Mouse (Mus musculus): ENCODE measurements around the gene Csrnp1.

- no peak for TF ChIP-seq CTCF (IDR thresholded peaks at IDR 0.05; ENCODE audit: low read depth)
- no peak for TF ChIP-seq EP300 (IDR thresholded peaks at IDR 0.05; ENCODE audit: low read depth)
Observed at GRCm38 (mm10) chr9:119998776-119999175, 14.3 kb upstream of the Csrnp1 start.

Data from liver, embryonic 14.5 days (tissue).